Mouse (Mus musculus) E14TG2a.4 (cell line): Measurements from ENCODE around the gene Dpf1.

ENCODE experiments used
- CTCF ChIP-seq: conservative IDR thresholded peaks from 2 replicates; pipeline ENCODE4 v1.5.1; 2014; ENCODE audit warnings: low read length
- NANOG ChIP-seq: IDR thresholded peaks from 2 replicates; pipeline ENCODE4 v1.6.1; 2014; ENCODE audit warnings: borderline replicate concordance, low read length, mixed read lengths
- POU5F1 ChIP-seq: IDR thresholded peaks from 2 replicates; pipeline ENCODE4 v1.6.1; 2014; ENCODE audit warnings: low read length, borderline replicate concordance

GRCm38 (mm10) chr7:29338984-29339679 is 35.4 kb downstream of the Dpf1 start:
- TF ChIP-seq CTCF (no peak), NANOG (no peak), POU5F1 (no peak)
